In genomic region chr11:71032491-71033162, GRCm38 (mm10) we compare ENCODE assay signal across 8 mouse cellular contexts. TPM values are rescaled to one million over a fixed set of nuclear protein-coding genes. Genes with fewer than 3 reads are reported as not detected.
DNase-seq lines count a peak whose midpoint lies in the region; ATAC-seq and TF ChIP-seq lines count a peak whose summit lies in the region.

No protein-coding gene starts in this region.

- no peak for DNase-seq in heart, postnatal 14 days
- DNase-seq in limb, embryonic 11.5 days (ENCODE audit: low spot score), result peak; percentile 55
- DNase-seq in retina, embryonic 14.5 days (ENCODE audit: low spot score), result peak; percentile 59

- intact Hi-C loops in heart, postnatal 14 days (cut with DNase I), result no loop called here

- peak overlapping the region; percentile 94 for H3K4me2 ChIP-seq in heart, embryonic 13.5 days
- H3K4me2 ChIP-seq in hindbrain, embryonic 12.5 days (replicated peaks), result peak overlapping the region; percentile 74
- H3K4me2 ChIP-seq in limb, embryonic 11.5 days (ENCODE audit: low read depth, severe bottlenecking), result peak overlapping the region; percentile 72

- H3K4me3 ChIP-seq in heart, embryonic 13.5 days, result peak overlapping the region; percentile 71
- peak overlapping the region; percentile 75 for H3K4me3 ChIP-seq in cortical plate, adult 2 months (ENCODE audit: insufficient read depth, low read length)
- H3K4me3 ChIP-seq in hindbrain, embryonic 12.5 days, result peak overlapping the region; percentile 74
- peak overlapping the region; percentile 69 for H3K4me3 ChIP-seq in limb, embryonic 11.5 days (ENCODE audit: low read depth, low read length)

- WGBS in heart, embryonic 13.5 days, result 10% methylated on average over 26 of the region's 26 CpGs
- WGBS in hindbrain, embryonic 12.5 days, result 5% methylated on average over 26 of the region's 26 CpGs
- 7% methylated on average over 26 of the region's 26 CpGs for WGBS in limb, embryonic 11.5 days

- peak overlapping the region; percentile 70 for H3K27ac ChIP-seq in heart, embryonic 13.5 days (replicated peaks)
- peak overlapping the region; percentile 86 for H3K27ac ChIP-seq in cortical plate, adult 2 months (ENCODE audit: insufficient read depth, low read length)
- peak overlapping the region; percentile 96 for H3K27ac ChIP-seq in hindbrain, embryonic 12.5 days
- H3K27ac ChIP-seq in limb, embryonic 11.5 days (replicated peaks; ENCODE audit: low read depth, low read length), result peak overlapping the region; percentile 72

- ATAC-seq in heart, embryonic 13.5 days (ENCODE audit: extremely low read depth, insufficient number of reproducible peaks, low FRiP score, low TSS enrichment), result peak; percentile 10; the same call in 1 of the 2 replicates
- ATAC-seq in hindbrain, embryonic 12.5 days (ENCODE audit: low FRiP score), result peak; percentile 14; the same call in 1 of the 2 replicates
- no peak for ATAC-seq in limb, embryonic 11.5 days (ENCODE audit: insufficient number of reproducible peaks, low FRiP score, low TSS enrichment, low read depth)
- no peak for ATAC-seq in CD4-positive, CD25-positive, alpha-beta regulatory T cell, adult 4 months
- no peak for ATAC-seq in inflammation-experienced regulatory T-cells, adult 6 months

- TF ChIP-seq POLR2A in cortical plate, adult 2 months (IDR thresholded peaks at IDR 0.05; ENCODE audit: extremely low read depth, insufficient read depth, low read length), result peak; percentile 52; the same call in 1 of the 2 replicates

- no peaks in the 10 kb centered on the region for H3K9me3 ChIP-seq in heart, embryonic 13.5 days
- no peaks in the 10 kb centered on the region for H3K9me3 ChIP-seq in hindbrain, embryonic 12.5 days (replicated peaks)
- no peaks in the 10 kb centered on the region for H3K9me3 ChIP-seq in limb, embryonic 11.5 days (ENCODE audit: control insufficient read depth, low read length)

- peak overlapping the region; percentile 83 for H3K9ac ChIP-seq in heart, embryonic 13.5 days
- peak overlapping the region; percentile 91 for H3K9ac ChIP-seq in hindbrain, embryonic 12.5 days
- H3K9ac ChIP-seq in limb, embryonic 11.5 days (ENCODE audit: low read length), result peak overlapping the region; percentile 87

- peaks cover 8% of the 10 kb centered on the region for H3K36me3 ChIP-seq in heart, embryonic 13.5 days
- peaks cover 7% of the 10 kb centered on the region for H3K36me3 ChIP-seq in hindbrain, embryonic 12.5 days
- H3K36me3 ChIP-seq in limb, embryonic 11.5 days (ENCODE audit: control insufficient read depth, insufficient read depth, low read length), result peaks cover 2% of the 10 kb centered on the region; the same call in 1 of the 2 replicates

- TF ChIP-seq CTCF in cortical plate, adult 2 months (IDR thresholded peaks at IDR 0.05; ENCODE audit: extremely low read depth, insufficient read depth, low read length), result no peak

- peaks cover 15% of the 10 kb centered on the region for H3K4me1 ChIP-seq in heart, embryonic 13.5 days
- H3K4me1 ChIP-seq in cortical plate, adult 2 months (ENCODE audit: control insufficient read depth, insufficient read depth, low read length), result no peaks in the 10 kb centered on the region
- H3K4me1 ChIP-seq in hindbrain, embryonic 12.5 days, result peaks cover 15% of the 10 kb centered on the region
- peaks cover 5% of the 10 kb centered on the region; the same call in 1 of the 2 replicates for H3K4me1 ChIP-seq in limb, embryonic 11.5 days (ENCODE audit: control insufficient read depth, insufficient read depth, low read length)

- H3K27me3 ChIP-seq in heart, embryonic 13.5 days (replicated peaks), result no peaks in the 10 kb centered on the region
- H3K27me3 ChIP-seq in hindbrain, embryonic 12.5 days, result no peaks in the 10 kb centered on the region
- no peaks in the 10 kb centered on the region for H3K27me3 ChIP-seq in limb, embryonic 11.5 days (ENCODE audit: control insufficient read depth, insufficient read depth, low read length)

RNA-seq across cellular contexts. Expression of gene 6330403K07Rik, which starts 0.7 kb away (rescaled TPM):
- 35.8 and 40.1 TPM in 2 replicates for polyA plus RNA-seq in heart, embryonic 13.5 days (2015; fragmentation: Nextera tagmentation; extraction: Ambion mirVana)
- total RNA-seq in heart, postnatal 14 days (2021), result under 1 TPM; 0.76 to 0.86 TPM
- 297 and 308 TPM in 2 replicates for polyA plus RNA-seq in cortical plate, adult 2 months (2012; rRNA removed)
- 417 TPM in 2 replicates for polyA plus RNA-seq in hindbrain, embryonic 12.5 days (2016; fragmentation: Nextera tagmentation; extraction: Ambion mirVana)
- polyA plus RNA-seq in limb, embryonic 11.5 days (2014; fragmentation: Nextera tagmentation; extraction: Ambion mirVana), result 83.9 and 103 TPM in 2 replicates
- polyA plus RNA-seq in CD4-positive, CD25-positive, alpha-beta regulatory T cell, adult 4 months (2017; shearing (Covaris generic)), result 10 to 100 TPM in 1 of 2 experiments, 1 to 10 TPM in 1; 9.6 to 10.8 TPM
- 10 to 100 TPM; 10.7 to 20.4 (median 17.8) TPM for polyA plus RNA-seq in inflammation-experienced regulatory T-cells, adult 6 months (2017; shearing (Covaris generic))

RNA-seq across cellular contexts. Expression of gene Derl2, which starts 13.0 kb away (rescaled TPM):
- 30.8 and 35.6 TPM in 2 replicates for polyA plus RNA-seq in heart, embryonic 13.5 days (2015; fragmentation: Nextera tagmentation; extraction: Ambion mirVana)
- 10 to 100 TPM; 24.8 to 26.5 TPM for total RNA-seq in heart, postnatal 14 days (2021)
- 17.6 and 17.8 TPM in 2 replicates for polyA plus RNA-seq in cortical plate, adult 2 months (2012; rRNA removed)
- 41.1 and 44.8 TPM in 2 replicates for polyA plus RNA-seq in hindbrain, embryonic 12.5 days (2016; fragmentation: Nextera tagmentation; extraction: Ambion mirVana)
- polyA plus RNA-seq in limb, embryonic 11.5 days (2014; fragmentation: Nextera tagmentation; extraction: Ambion mirVana), result 35.9 and 38.4 TPM in 2 replicates
- 100 to 1,000 TPM; 121 to 138 TPM for polyA plus RNA-seq in CD4-positive, CD25-positive, alpha-beta regulatory T cell, adult 4 months (2017; shearing (Covaris generic))
- 100 to 1,000 TPM; 114 to 184 (median 122) TPM for polyA plus RNA-seq in inflammation-experienced regulatory T-cells, adult 6 months (2017; shearing (Covaris generic))

RNA-seq across cellular contexts. Expression of gene Mis12, which starts 13.2 kb away (rescaled TPM):
- 22.6 and 24.5 TPM in 2 replicates for polyA plus RNA-seq in heart, embryonic 13.5 days (2015; fragmentation: Nextera tagmentation; extraction: Ambion mirVana)
- 10 to 100 TPM in 1 of 2 experiments, 1 to 10 TPM in 1; 7.1 to 10.6 TPM for total RNA-seq in heart, postnatal 14 days (2021)
- polyA plus RNA-seq in cortical plate, adult 2 months (2012; rRNA removed), result 10.6 and 11.5 TPM in 2 replicates
- polyA plus RNA-seq in hindbrain, embryonic 12.5 days (2016; fragmentation: Nextera tagmentation; extraction: Ambion mirVana), result 49.7 and 53.4 TPM in 2 replicates
- polyA plus RNA-seq in limb, embryonic 11.5 days (2014; fragmentation: Nextera tagmentation; extraction: Ambion mirVana), result 48.2 and 59.6 TPM in 2 replicates
- polyA plus RNA-seq in CD4-positive, CD25-positive, alpha-beta regulatory T cell, adult 4 months (2017; shearing (Covaris generic)), result 10 to 100 TPM; 18.8 to 24.4 TPM
- 10 to 100 TPM; 16.3 to 21.6 (median 20.3) TPM for polyA plus RNA-seq in inflammation-experienced regulatory T-cells, adult 6 months (2017; shearing (Covaris generic))

RNA-seq across cellular contexts. Expression of gene Dhx33, which starts 28.4 kb away (rescaled TPM):
- 11.3 and 12.6 TPM in 2 replicates for polyA plus RNA-seq in heart, embryonic 13.5 days (2015; fragmentation: Nextera tagmentation; extraction: Ambion mirVana)
- total RNA-seq in heart, postnatal 14 days (2021), result 10 to 100 TPM; 10.7 to 11.6 TPM
- 24.8 and 29.9 TPM in 2 replicates for polyA plus RNA-seq in cortical plate, adult 2 months (2012; rRNA removed)
- 21.3 and 22.3 TPM in 2 replicates for polyA plus RNA-seq in hindbrain, embryonic 12.5 days (2016; fragmentation: Nextera tagmentation; extraction: Ambion mirVana)
- 29.1 and 31.6 TPM in 2 replicates for polyA plus RNA-seq in limb, embryonic 11.5 days (2014; fragmentation: Nextera tagmentation; extraction: Ambion mirVana)
- 1 to 10 TPM; 5.0 to 6.0 TPM for polyA plus RNA-seq in CD4-positive, CD25-positive, alpha-beta regulatory T cell, adult 4 months (2017; shearing (Covaris generic))
- 1 to 10 TPM; 4.8 to 6.8 (median 6.2) TPM for polyA plus RNA-seq in inflammation-experienced regulatory T-cells, adult 6 months (2017; shearing (Covaris generic))

RNA-seq across cellular contexts. Expression of gene C1qbp, which starts 49.8 kb away (rescaled TPM):
- 248 and 269 TPM in 2 replicates for polyA plus RNA-seq in heart, embryonic 13.5 days (2015; fragmentation: Nextera tagmentation; extraction: Ambion mirVana)
- 100 to 1,000 TPM; 202 to 214 TPM for total RNA-seq in heart, postnatal 14 days (2021)
- polyA plus RNA-seq in cortical plate, adult 2 months (2012; rRNA removed), result 83.1 and 83.2 TPM in 2 replicates
- polyA plus RNA-seq in hindbrain, embryonic 12.5 days (2016; fragmentation: Nextera tagmentation; extraction: Ambion mirVana), result 204 and 206 TPM in 2 replicates
- polyA plus RNA-seq in limb, embryonic 11.5 days (2014; fragmentation: Nextera tagmentation; extraction: Ambion mirVana), result 280 and 295 TPM in 2 replicates
- polyA plus RNA-seq in CD4-positive, CD25-positive, alpha-beta regulatory T cell, adult 4 months (2017; shearing (Covaris generic)), result 10 to 100 TPM in 1 of 2 experiments, 1 to 10 TPM in 1; 3.7 to 16.3 TPM
- 10 to 100 TPM; 12.6 to 27.5 (median 15.5) TPM for polyA plus RNA-seq in inflammation-experienced regulatory T-cells, adult 6 months (2017; shearing (Covaris generic))

Comparison
In these comparisons a context has a peak if more than half of its experiments do, and no peak if none do; other contexts are left out.
1. ATAC-seq: peak in heart, embryonic 13.5 days (single experiment) and hindbrain, embryonic 12.5 days (single experiment); none in limb, embryonic 11.5 days (single experiment), CD4-positive, CD25-positive, alpha-beta regulatory T cell, adult 4 months (single experiment) and inflammation-experienced regulatory T-cells, adult 6 months (single experiment).
2. DNase-seq: peak in limb, embryonic 11.5 days (single experiment) and retina, embryonic 14.5 days (single experiment); none in heart, postnatal 14 days (0 of 2).
3. Peak in every context shown above with its lines, with median percentiles within 50 percentile points of each other: H3K27ac ChIP-seq, H3K4me2 ChIP-seq, H3K4me3 ChIP-seq and H3K9ac ChIP-seq.